Mouse (Mus musculus) layer of hippocampus, postnatal 14 days (tissue): ENCODE results near the gene Slc27a1. TPM values are rescaled to one million over a fixed set of nuclear protein-coding genes. Genes with fewer than 3 reads are reported as not detected.

Experiments used
- DNase-seq, 2 experiments: peaks; one replicate each; pipeline ENCODE4 v3.0.0; 2021 to 2022; ENCODE audit warnings: low spot score in 2 of 2, mixed read lengths in 1 of 2
- total RNA-seq, 2 experiments: library from RNA; stranded (reverse); gene quantifications; 2 replicates each; pipeline ENCODE4 v1.2.3; 2021

Slc27a1 gene
- total RNA-seq, 2 experiments from 2014 or later, result 90.9 to 101 TPM

GRCm38 (mm10) chr8:71554001-71554400 is 14.7 kb upstream of the Slc27a1 start:
- no peak for DNase-seq

- DNase-seq, result no peak
These were observed 14.0 kb upstream of the Slc27a1 start for GRCm38 (mm10) chr8:71554644-71555043.

DNA sequence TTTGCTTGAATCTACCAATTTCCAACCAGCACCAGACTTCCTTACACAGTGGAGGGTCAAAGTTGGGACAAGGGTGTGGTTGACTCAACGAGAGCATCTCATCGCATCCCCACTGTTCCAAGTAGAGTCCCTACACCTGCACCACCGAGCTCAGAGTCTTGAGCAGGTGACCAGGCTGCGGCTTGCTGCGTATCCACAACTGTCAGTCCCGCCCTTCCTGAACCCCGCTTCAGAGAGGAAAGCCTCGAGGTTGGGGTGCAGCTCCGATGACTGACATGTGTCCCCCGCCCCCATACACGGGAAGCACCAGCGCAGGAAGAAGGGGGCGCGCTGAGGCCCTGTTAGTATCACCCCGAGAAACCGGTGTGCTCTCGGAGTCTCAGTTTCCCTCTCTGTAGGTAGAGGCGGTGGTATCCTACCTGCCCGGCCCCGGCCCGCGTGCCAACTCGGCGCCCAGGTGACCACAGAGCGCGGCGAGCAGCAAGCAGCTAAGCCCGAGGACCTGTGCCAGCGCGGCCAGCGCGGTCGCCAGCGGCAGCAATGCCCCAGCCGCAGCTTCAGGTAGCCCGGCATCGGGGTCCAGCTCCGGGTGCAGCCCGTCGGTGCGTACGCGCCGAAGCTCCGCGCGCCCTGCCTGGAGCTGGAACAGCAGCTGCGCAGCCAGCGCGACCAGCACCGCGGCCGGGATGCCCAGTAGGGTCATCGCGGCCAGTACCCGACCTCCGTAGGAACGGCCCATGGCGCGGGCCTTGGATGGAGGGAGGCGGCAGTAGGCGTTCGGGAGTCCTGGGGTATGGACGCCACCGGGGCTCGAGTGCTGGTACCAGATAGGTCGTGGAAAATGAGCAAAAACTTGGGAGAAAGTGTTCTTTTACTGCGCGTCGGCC is 10.4 kb upstream of the Slc27a1 start, which contains the start of gene Tmem221:
Gene Tmem221 (minus strand): TSS at position 801 of the 887 bp plus-strand sequence.
- DNase-seq, result no peak

- no peak for DNase-seq
These were observed 9.6 kb upstream of the Slc27a1 start for GRCm38 (mm10) chr8:71558958-71559690.

GRCm38 (mm10) chr8:71560071-71560470 is 8.6 kb upstream of the Slc27a1 start:
- DNase-seq, result no peak

DNA sequence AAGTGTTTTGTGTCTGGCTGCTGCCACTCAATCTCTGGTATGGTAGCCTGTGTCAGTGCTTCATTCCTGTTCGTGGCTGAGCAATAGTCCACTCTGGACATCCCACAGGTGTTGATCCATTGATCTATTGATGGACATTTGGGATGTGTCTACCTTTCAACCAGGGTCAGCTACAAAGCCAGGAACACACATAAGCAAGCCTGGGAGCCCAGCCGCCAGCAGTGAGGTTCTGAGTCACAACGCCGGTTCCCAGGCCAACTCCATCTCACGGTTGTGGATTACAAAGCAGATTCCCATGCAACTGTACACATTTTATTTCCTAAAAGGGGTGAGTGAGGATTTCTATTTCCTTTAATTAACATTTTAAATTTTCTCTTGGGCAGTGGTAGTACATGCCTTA is 7.9 kb upstream of the Slc27a1 start:
- DNase-seq, result no peak

DNA sequence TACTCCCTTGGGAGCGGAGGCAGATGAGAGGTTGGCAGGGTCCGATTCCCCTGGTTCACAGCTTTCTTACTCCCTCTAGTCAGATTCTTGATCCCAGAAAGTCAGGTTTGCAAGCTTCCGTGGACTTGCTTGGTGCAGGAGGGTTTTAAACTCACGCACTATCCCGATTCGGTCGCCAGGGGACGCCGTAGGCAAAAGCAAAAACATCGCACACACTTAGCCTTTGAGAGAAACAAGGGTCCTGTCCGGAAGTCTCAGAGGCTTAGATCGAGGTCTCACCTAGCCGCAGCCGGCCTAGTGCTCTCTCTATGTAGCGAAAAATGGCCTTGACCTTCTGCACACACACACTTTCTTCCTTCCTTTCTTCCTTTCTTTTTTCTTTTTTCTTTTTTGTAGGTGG is 7.3 kb upstream of the Slc27a1 start:
- peak; percentile 55 to 58 for DNase-seq

GRCm38 (mm10) chr8:71562751-71563150 is 5.9 kb upstream of the Slc27a1 start:
- peak; percentile 55 to 71 for DNase-seq

- DNase-seq, result no peak
These were observed 4.7 kb upstream of the Slc27a1 start for GRCm38 (mm10) chr8:71563992-71564391.

DNA sequence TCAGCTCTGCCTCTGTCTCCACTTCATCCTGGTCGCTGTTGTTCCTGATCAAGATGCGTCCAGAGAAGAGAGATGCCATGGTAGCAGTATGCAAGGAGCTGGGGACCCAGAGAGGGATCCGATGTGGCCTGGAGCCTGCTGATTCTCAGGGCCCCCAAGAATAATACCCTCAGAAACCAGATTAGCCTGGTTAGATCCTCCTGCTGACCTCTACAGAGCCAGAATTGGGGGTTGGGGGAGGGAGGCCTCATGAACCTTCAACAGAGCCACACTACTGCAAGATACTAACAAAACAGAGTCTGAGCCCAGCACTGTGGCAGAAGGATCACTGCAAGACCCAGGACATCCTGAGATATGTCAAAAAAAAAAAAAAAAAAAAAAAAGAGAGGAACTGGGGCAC is 2.2 kb upstream of the Slc27a1 start, which contains the start of gene Nxnl1:
Gene Nxnl1 (minus strand): TSS at position 101 of the 400 bp plus-strand sequence.
- DNase-seq, result no peak

DNA sequence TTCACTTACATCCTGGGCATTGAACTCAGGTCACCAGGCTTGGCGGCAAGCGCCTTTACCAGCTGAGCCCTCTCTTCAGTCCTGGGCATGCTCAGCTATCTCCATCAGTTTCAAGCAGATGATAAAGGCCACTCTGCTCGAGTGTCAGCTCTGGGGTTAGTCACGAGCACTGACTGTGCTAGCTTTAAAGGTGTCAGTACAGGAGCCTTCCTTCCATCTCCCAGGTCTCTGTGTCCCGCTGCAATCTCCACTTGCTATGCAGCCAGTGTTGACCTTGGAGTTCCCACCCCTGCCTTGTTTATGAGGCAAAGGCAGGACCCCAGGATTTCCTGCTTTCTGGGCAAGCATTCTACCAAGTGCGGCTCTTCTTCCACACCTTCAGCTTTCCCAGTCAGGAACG is 1.1 kb upstream of the Slc27a1 start:
- no peak for DNase-seq

DNA sequence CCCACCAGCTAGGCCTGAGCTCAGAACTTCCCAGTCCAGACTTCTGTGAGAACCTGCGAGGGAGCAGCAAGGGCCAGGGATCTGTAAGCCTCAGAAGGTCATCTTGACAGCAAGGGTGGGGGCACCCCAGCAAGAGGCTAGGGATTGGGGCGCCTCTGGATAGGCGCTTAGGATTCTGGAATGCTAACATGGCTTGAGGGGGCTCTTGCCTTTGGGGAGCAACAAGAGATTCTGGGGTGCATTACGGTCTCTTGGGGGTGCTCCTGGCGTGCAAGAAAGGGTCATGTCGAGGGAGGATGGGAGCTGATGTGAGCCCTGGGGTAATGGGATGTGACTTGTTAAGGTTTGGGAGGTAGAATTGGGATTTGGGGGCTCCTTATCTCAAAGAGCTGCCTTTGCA is 259 bp downstream of the Slc27a1 start:
- DNase-seq, result peak in 1 of 2 experiments; percentile 31

- DNase-seq, result peak; percentile 85 to 93
These were observed 946 bp downstream of the Slc27a1 start for GRCm38 (mm10) chr8:71569366-71570290.

GRCm38 (mm10) chr8:71570291-71570954 is 1.7 kb downstream of the Slc27a1 start:
- peak; percentile 94 to 97 for DNase-seq

DNA sequence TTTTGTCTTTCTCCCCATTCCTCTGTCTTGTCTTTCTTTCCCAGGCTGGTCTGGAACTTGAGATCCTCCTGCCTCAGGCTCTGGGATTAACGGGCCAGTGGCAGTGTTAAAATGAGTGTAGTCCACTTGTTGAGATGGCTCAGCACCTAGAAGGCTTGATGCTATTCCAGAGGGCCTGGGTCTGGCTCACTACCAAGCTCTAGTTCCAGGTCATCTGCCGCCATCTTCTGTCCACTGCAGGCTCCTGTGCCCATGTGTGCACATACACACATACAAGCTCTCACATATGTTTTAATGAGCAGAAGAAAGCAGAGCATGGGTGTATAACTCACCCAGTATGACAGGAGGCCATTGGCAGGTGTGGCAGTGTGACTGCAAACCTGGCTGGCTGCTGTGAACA is 3.4 kb downstream of the Slc27a1 start:
- DNase-seq, result no peak

DNA sequence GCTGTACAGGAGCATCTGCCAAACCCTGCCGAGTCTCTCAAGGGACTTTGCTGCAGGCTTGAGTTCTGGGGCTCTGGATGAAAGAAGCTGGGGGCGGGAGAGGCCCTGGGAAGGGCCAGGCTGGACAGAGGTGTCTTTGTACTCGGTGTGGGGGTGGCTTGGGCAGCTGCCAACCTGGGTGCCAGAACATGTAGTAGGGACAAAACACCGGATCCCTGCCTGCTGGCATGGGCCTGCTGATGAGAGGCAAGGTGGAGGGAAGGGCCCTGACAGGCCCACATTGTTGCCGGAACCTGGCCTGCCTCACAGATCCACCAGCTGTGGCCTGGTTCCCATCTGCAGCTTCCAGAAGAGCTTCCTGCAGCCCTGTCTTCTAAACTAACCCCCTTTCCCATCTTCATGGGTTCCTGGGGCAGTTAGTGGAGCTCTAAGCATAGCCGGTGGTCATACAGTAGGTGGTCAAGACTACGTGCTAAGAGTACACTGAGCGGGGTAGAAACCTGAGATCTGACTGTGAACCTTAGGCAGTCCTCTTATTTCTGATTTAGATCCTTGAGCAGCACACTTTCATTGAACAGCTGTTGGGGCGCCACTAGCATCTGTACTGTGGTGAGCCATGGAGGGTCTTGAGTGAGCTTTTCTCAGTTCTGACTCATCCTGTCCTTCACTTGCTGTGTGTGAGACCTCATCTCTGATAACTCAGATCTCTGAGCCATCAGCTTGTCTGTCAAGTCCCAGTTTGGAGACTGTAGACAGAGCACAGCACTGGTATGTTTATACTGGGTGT is 4.4 kb downstream of the Slc27a1 start:
- DNase-seq, result peak; percentile 84 to 92

GRCm38 (mm10) chr8:71574426-71574825 is 5.7 kb downstream of the Slc27a1 start:
- no peak for DNase-seq

- no peak for DNase-seq
These were observed 6.3 kb downstream of the Slc27a1 start for GRCm38 (mm10) chr8:71575020-71575419.

- DNase-seq, result no peak
These were observed 9.2 kb downstream of the Slc27a1 start for GRCm38 (mm10) chr8:71577856-71578387.
